Mouse (Mus musculus) adrenal gland, adult 2 months (tissue): ENCODE data around the gene Kif6. TPM values are rescaled to one million over a fixed set of nuclear protein-coding genes. Genes with fewer than 3 reads are reported as not detected.
A peak's percentile ranks its signal among the peaks of the same experiment; 100 is the strongest.

Experiments used
- DNase-seq: peaks from one replicate; pipeline ENCODE4 v3.0.0; 2021
- long read RNA-seq: library from polyadenylated mRNA; stranded (forward); transcript quantifications from one replicate; pipeline ENCODE4 v2.0.0, GENCODE M21; 2021
- polyA plus RNA-seq: library from polyadenylated mRNA; depleted of rRNA; stranded (reverse); fragments of >200 nt; gene quantifications from 2 replicates; pipeline ENCODE4 v1.2.3, GENCODE M21; 2012; rRNA removed
- total RNA-seq, 2 experiments: library from RNA; stranded (reverse); gene quantifications; 2 replicates each; pipeline ENCODE4 v1.2.3; 2021

Gene Kif6
- total RNA-seq (under 1 TPM; 0.35 to 0.55 TPM), polyA plus RNA-seq (0.08 TPM in 2 replicates)
- long read RNA-seq, result 0 reads

GRCm38 (mm10) chr17:49614577-49615235 lies at the start of gene Kif6:
TSS of gene Kif6 (plus strand) at chr17:49615136.
- DNase-seq, result peak; percentile 86

GRCm38 (mm10) chr17:49568717-49569116 lies 46.2 kb upstream of the Kif6 start:
- no peak for DNase-seq

GRCm38 (mm10) chr17:49577321-49577720 lies 37.6 kb upstream of the Kif6 start:
- no peak for DNase-seq

GRCm38 (mm10) chr17:49582471-49582870 lies 32.5 kb upstream of the Kif6 start:
- no peak for DNase-seq

GRCm38 (mm10) chr17:49590051-49590450 lies 24.9 kb upstream of the Kif6 start:
- DNase-seq, result no peak

- no peak for DNase-seq
Measured at GRCm38 (mm10) chr17:49605397-49605796, 9.5 kb upstream of the Kif6 start.

- no peak for DNase-seq
Measured at GRCm38 (mm10) chr17:49607351-49608027, 7.4 kb upstream of the Kif6 start.

GRCm38 (mm10) chr17:49610296-49610695 lies 4.6 kb upstream of the Kif6 start:
- no peak for DNase-seq

- DNase-seq, result no peak
Measured at GRCm38 (mm10) chr17:49615241-49615651, 310 bp downstream of the Kif6 start.

- DNase-seq, result peak; percentile 49
Measured at GRCm38 (mm10) chr17:49624572-49624971, 9.6 kb downstream of the Kif6 start.

- DNase-seq, result no peak
Measured at GRCm38 (mm10) chr17:49627011-49627794, 12.3 kb downstream of the Kif6 start.

GRCm38 (mm10) chr17:49628875-49629274 lies 13.9 kb downstream of the Kif6 start:
- DNase-seq, result no peak

GRCm38 (mm10) chr17:49633041-49633440 lies 18.1 kb downstream of the Kif6 start:
- DNase-seq, result no peak

- DNase-seq, result no peak
Measured at GRCm38 (mm10) chr17:49641903-49642302, 27.0 kb downstream of the Kif6 start.

GRCm38 (mm10) chr17:49642336-49642735 lies 27.4 kb downstream of the Kif6 start:
- no peak for DNase-seq

- DNase-seq, result no peak
Measured at GRCm38 (mm10) chr17:49642889-49643490, 28.1 kb downstream of the Kif6 start.

GRCm38 (mm10) chr17:49646267-49646666 lies 31.3 kb downstream of the Kif6 start:
- DNase-seq, result no peak

GRCm38 (mm10) chr17:49648970-49649369 lies 34.0 kb downstream of the Kif6 start:
- DNase-seq, result no peak

GRCm38 (mm10) chr17:49649394-49649793 lies 34.5 kb downstream of the Kif6 start:
- no peak for DNase-seq

- DNase-seq, result no peak
Measured at GRCm38 (mm10) chr17:49650366-49650765, 35.4 kb downstream of the Kif6 start.

GRCm38 (mm10) chr17:49652357-49652756 lies 37.4 kb downstream of the Kif6 start:
- no peak for DNase-seq

GRCm38 (mm10) chr17:49652800-49653199 lies 37.9 kb downstream of the Kif6 start:
- no peak for DNase-seq
